Mouse (Mus musculus) spleen, postnatal 4 days (tissue): ENCODE results near the gene Nr5a1.

Source experiments
- DNase-seq, 2 experiments: peaks; one replicate each; pipeline ENCODE4 v3.0.0; 2022; ENCODE audit warnings: low spot score in 2 of 2

Gene Nr5a1

DNA sequence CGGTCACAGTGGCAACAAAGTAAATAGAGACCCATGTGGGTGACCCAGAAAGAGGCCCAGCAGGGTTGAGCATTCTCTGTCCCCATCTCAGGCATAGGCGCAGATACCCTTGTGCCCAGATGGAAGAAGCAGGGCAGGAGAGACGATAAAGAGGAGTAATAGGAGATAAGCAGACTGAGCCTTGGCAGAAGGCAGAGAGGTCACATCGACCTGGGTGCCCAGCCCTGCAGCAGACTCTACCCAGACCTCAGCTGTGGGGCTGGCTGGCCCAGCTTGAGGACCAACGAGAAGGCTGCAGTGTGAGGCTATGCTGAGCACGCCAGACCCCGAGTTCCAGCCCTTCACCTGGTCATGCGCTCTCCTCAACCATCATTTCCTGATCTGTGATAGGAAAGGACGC is 10.0 kb downstream of the Nr5a1 start:
- DNase-seq, result no peak

DNA sequence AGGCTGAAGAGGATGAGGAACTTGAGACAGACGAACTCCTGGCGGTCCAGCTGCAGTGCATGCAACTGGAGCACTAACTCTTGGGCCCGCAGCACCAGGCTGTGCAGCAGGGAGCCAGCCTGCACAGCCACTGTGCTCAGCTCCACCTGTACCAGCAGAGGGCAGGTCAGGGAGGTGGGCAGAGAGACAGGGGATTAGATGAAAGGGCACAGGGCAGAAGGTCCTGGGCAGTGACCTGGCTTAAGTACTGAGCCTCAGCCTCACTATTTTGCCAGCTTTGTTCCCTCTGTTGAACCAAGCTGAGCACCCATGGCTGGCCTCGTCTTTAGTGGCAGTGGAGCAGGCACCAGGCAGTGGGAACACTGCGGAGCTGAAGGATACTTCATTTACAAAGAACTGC is 14.2 kb downstream of the Nr5a1 start:
- DNase-seq, result no peak

- no peak for DNase-seq
Observed at GRCm38 (mm10) chr2:38698623-38699022, 15.7 kb downstream of the Nr5a1 start.

DNA sequence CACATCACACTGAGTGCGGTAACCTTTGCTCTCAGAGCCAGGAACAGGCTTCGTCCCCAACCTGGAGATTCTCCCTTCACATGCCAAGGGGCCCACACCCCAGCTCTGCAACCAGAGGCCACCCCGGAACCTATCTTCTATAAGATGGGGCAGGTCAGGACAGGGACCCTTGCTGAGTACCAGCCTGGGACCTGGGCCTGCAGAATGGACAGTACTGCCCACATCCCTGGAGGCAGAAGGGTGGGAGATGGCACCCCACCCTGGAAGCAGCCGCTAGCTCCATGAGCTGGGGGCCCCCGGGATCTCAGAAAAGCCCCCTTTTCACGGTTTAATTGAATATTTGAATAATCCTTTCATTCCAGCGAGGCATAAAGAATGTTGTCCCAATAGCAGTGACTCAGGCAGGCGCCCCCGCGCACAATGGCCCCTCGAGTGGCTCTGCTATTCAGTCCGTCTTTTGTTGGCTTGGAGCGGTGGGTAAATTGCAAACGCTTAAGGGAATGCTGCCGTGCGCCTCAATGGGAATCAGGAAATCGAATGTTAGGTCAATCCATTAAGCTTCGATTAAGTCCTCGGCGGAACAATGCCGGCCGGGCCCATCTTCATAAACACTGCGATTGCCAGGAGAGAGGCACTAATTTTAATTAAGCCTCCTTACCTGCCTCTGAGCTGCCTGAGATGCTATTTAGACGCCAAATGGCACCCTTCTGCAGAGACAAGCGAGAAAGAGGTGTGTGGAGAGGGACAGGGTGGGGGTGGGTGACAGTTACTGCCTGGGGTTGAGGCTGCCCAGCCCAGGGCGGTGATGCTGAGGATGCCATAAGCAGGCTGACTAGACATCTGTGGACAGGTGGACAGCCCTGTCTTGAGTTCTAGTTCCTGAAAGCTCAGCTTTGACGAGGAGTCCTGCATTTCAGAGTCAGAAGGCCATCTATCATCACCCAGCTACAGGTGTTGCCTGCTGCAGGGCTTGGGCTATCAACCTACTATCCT is 16.9 kb downstream of the Nr5a1 start:
- DNase-seq, result no peak

DNA sequence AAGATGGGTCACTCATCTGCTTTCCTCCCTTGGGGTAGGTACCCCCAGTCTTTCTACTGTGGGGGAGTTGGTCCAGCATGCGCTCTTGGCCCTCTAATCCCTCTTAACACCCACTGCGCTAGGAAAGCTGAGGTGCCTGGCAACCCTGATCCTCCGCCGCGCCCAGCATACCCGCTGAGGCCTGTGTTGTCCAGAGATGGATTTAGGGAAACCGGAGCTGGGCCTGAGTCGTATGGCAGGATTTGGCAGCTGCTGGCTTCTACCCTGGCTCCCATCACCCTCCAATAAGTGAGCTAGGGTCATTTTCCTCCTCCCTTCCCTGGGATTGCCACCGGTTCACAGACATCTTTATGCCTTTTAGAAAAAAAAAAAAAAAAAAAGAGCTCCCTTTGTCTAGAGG is 18.6 kb downstream of the Nr5a1 start:
- DNase-seq, result no peak

DNA sequence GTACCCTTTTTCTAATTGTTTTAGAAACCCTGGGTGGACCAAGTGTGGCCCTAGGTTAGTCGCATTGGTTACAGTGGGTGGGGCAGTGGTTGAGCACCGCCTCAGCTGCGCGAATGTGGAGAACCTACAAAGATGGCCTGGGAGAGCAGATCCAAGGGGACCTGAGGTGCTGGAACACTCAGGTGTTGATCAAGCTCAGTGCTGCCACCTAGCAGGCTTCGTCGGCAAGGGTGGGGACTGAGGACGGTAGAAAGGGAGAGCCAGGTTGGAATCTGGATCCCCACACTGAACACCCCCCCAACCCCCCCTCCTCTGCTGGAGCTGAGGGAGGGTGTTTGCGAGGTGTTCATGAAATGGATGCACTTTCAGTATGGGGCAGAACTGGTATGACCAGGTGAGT is 22.8 kb downstream of the Nr5a1 start:
- no peak for DNase-seq

GRCm38 (mm10) chr2:38689881-38690280 is 24.5 kb downstream of the Nr5a1 start:
- no peak for DNase-seq

DNA sequence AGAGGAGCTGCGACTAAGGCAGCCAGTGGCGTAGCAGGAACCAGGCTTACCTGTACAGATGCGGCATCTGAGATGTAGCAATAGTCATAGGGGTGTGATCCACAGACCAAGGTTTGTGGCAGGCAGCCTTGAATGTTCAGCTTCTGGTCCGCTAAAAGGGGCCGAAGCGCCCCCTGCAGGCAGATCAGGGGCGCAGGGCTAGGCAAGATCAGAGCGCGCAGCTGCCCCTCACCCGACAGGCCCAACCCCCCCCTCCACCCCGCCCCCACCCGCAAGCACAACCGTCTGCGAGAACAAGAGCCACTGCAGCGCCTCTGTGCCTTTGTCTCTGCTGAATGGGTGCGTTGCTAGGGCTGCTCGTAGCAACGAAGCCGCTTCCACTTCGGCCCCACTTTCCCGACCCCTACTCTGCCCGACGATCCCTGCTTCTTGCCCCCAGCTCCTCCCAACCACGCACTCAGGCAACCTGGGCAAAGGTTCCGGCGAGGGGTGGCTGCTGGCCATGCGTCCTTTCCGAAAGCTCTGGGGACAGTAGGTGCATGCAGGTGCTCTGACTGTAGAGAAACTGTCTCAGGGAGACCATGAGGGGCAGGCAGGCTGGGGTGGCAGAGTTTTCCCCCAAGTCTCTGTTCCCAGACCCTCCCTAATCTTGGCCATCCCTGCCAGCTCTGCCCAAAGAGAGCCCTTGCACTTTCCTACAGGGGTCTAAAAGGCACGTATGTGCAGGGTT is 25.4 kb downstream of the Nr5a1 start:
- DNase-seq, result no peak

GRCm38 (mm10) chr2:38685746-38686145 is 28.6 kb downstream of the Nr5a1 start:
- DNase-seq, result no peak

- DNase-seq, result no peak
Observed at GRCm38 (mm10) chr2:38683083-38683482, 31.3 kb downstream of the Nr5a1 start.

DNA sequence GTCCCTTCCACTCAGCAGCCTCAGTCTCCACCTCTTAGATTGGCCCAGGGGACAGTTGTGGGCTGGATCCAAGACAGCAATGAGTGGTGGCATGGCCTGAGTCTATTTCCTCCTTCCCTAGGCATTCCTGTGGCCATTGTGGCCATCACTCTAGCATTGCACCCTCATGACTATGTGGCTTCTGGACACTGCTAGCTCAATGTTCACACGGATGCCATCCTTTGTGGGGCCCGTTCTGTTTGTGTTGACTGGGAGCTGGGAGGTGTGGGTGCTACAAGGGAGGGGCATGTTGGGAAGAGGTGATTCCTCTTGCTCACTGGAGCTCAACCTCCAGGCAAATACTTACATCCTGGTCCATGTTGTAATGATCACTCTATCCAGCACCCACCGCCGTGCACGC is 32.1 kb downstream of the Nr5a1 start:
- DNase-seq, result no peak

DNA sequence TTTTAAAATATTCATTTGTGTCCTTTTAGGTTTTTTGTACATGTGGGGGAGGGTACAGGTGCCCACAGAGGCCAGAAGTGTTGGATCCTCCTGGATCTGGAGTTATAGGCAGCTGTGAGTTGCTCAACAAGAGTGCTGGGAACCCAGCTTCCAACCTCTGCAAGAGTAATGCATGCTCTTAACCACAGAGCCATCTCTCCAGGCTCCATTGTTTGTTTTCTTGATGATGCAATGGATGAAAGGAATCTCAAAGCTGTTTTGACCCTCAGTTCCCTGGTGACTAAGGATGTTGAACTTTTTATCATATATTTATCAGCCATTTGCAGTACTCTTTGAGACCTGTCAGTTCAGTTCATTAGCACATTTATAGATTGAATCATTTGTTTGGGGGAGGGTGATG is 35.4 kb downstream of the Nr5a1 start:
- no peak for DNase-seq

GRCm38 (mm10) chr2:38675366-38675969 is 38.9 kb downstream of the Nr5a1 start:
- no peak for DNase-seq

DNA sequence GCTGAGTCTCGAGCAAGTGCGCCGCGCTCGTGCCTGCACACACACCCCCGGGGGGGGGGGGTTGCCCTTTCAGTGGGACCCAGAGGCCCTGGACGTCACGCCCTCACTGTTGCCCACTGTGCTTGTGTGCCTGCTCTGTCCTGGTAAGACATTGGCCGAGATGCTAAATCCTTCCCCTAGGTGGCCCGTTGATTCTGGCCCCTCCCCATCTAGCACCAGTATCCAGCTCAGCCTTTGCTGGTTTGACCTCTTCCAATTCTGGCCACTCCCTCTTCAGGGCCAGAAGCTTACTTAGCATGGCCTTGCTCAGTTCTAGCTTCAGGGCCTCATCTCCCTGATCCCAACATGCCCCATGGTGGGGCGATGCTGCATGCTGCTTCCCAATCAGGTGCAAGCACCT is 41.8 kb downstream of the Nr5a1 start:
- DNase-seq, result no peak

- no peak for DNase-seq
Observed at GRCm38 (mm10) chr2:38668802-38669580, 45.4 kb downstream of the Nr5a1 start.

GRCm38 (mm10) chr2:38661398-38661797 is 52.9 kb downstream of the Nr5a1 start:
- no peak for DNase-seq

GRCm38 (mm10) chr2:38658338-38658836 is 56.0 kb downstream of the Nr5a1 start:
- peak; percentile 49 to 81 for DNase-seq

- DNase-seq, result peak in 1 of 2 experiments; percentile 50
Observed at GRCm38 (mm10) chr2:38653694-38654093, 60.6 kb downstream of the Nr5a1 start.

DNA sequence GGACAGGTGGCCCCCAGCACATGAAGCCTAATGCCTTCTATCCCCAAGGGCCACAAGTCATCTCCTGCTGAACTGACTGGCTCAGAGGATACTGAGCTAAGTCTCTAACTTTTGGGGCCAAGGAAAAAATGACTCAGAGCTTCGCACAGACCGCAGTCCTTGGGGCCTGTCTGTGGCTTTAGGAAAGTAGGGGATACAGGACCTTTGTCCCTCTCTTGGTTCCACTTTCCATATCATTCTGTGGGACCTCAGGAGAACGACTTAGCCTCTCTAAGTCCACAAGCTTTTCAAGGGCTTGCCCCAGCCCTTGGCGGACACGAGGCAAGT is 61.1 kb downstream of the Nr5a1 start:
- peak in 1 of 2 experiments; percentile 41 for DNase-seq

- DNase-seq, result peak in 1 of 2 experiments; percentile 47
Observed at GRCm38 (mm10) chr2:38652565-38653292, 61.6 kb downstream of the Nr5a1 start.

DNA sequence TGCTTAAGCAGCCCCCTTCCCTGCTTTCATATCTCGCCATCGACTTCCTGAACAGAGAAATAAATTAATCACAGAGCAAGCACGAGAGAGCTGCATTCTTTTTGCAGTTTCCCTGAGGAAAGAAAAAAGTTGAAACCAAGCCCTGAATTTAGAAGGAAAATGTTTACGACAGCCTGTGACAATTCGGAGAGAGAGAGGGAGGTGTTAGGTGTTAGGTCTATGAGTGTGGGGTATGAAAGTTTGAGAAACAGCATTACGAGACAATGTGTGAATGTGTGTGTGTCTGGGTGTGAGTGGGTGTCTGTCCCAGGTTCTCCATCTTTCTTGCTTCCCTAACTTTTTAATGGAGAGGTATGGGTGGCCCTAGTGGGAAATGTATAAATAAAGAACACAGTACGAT is 62.2 kb downstream of the Nr5a1 start:
- DNase-seq, result no peak
